Mouse (Mus musculus) bone marrow, adult 2 months (tissue): Measurements from ENCODE around the gene AW549877.

ENCODE experiments used
- CTCF ChIP-seq: fragments of 200-500 bp; IDR thresholded peaks from 2 replicates; pipeline ENCODE4 v1.5.1; 2011; ENCODE audit warnings: low read length, control low read depth; ENCODE audit not compliant: control insufficient read depth, insufficient read depth
- POLR2A ChIP-seq: fragments of 200-500 bp; IDR thresholded peaks from 2 replicates; pipeline ENCODE4 v1.6.1; 2011; ENCODE audit warnings: low read depth, mild to moderate bottlenecking, control low read depth, low read length, borderline replicate concordance; ENCODE audit not compliant: control insufficient read depth

- TF ChIP-seq CTCF (no peak), POLR2A (no peak)
Observed at GRCm38 (mm10) chr15:3978279-3978678, 17.3 kb downstream of the AW549877 start.
